In genomic region chr9:60919936-60920672, GRCm38 (mm10) we compare ENCODE assay signal across 12 mouse cellular contexts.
A peak's percentile ranks its signal among the peaks of the same experiment; 100 is the strongest.
DNase-seq lines count a peak whose midpoint lies in the region; ATAC-seq and TF ChIP-seq lines count a peak whose summit lies in the region.
"Had no signal": no experiment of that assay in that cellular context is flagged by ENCODE, and none has a peak within 500 bp of the region (broad histone marks: within the 10 kb centered on the region; RNA-seq: fewer than 3 reads in every experiment).

No protein-coding gene starts in this region.

- no peak for ATAC-seq in kidney, postnatal 0 days (replicated peaks; ENCODE audit: low FRiP score, low read depth)
- ATAC-seq in kidney, embryonic 14.5 days (ENCODE audit: low FRiP score, low TSS enrichment) = no peak
- ATAC-seq in embryonic facial prominence, embryonic 13.5 days (ENCODE audit: insufficient number of reproducible peaks, insufficient read depth, low FRiP score, low TSS enrichment, low read depth) = no peak
- ATAC-seq: liver, embryonic 12.5 days had no signal

- H3K27me3 ChIP-seq in kidney, postnatal 0 days (ENCODE audit: insufficient read depth, low read length) = no peaks in the 10 kb centered on the region
- H3K27me3 ChIP-seq in kidney, embryonic 14.5 days (ENCODE audit: control insufficient read depth, insufficient read depth, low read length) = no peaks in the 10 kb centered on the region
- H3K27me3 ChIP-seq in embryonic facial prominence, embryonic 13.5 days = no peaks in the 10 kb centered on the region
- 0 out of 2 replicates have a peak, but pooled peaks cover 6% of the 10 kb centered on the region for H3K27me3 ChIP-seq in limb, embryonic 10.5 days (ENCODE audit: low read depth, poor library complexity, severe bottlenecking)
- H3K27me3 ChIP-seq: hindbrain, embryonic 12.5 days had no signal

- H3K27ac ChIP-seq in kidney, postnatal 0 days = peak overlapping the region; percentile 16; the same call in 1 of the 2 replicates
- H3K27ac ChIP-seq in kidney, embryonic 14.5 days (ENCODE audit: low read depth, low read length) = no peak overlapping the region
- peak overlapping the region; percentile 60 for H3K27ac ChIP-seq in embryonic facial prominence, embryonic 13.5 days
- H3K27ac ChIP-seq in limb, embryonic 10.5 days = peak overlapping the region; percentile 32; the same call in 1 of the 2 replicates
- H3K27ac ChIP-seq: hindbrain, embryonic 12.5 days; liver, embryonic 12.5 days had no signal

- H3K4me3 ChIP-seq in kidney, postnatal 0 days (replicated peaks; ENCODE audit: low read depth, low read length) = no peak overlapping the region
- no peak overlapping the region for H3K4me3 ChIP-seq in kidney, embryonic 14.5 days (ENCODE audit: low read length)
- H3K4me3 ChIP-seq in embryonic facial prominence, embryonic 13.5 days = no peak overlapping the region
- no peak overlapping the region for H3K4me3 ChIP-seq in limb, embryonic 10.5 days
- H3K4me3 ChIP-seq: hindbrain, embryonic 12.5 days; liver, embryonic 12.5 days; megakaryocyte, embryonic 14.5 days had no signal

- no peak overlapping the region for H3K9ac ChIP-seq in kidney, postnatal 0 days (ENCODE audit: low read depth, low read length)
- H3K9ac ChIP-seq in kidney, embryonic 14.5 days (ENCODE audit: low read depth, low read length) = no peak overlapping the region
- H3K9ac ChIP-seq in embryonic facial prominence, embryonic 13.5 days = 0 out of 2 replicates have a peak overlapping the region, but pooled peaks have one; percentile 46
- H3K9ac ChIP-seq: hindbrain, embryonic 12.5 days; liver, embryonic 12.5 days had no signal

- no peak for TF ChIP-seq CTCF in kidney, postnatal 0 days (IDR thresholded peaks at IDR 0.05; ENCODE audit: low read depth)

- H3K9me3 ChIP-seq in kidney, postnatal 0 days (replicated peaks; ENCODE audit: low read length) = no peaks in the 10 kb centered on the region
- no peaks in the 10 kb centered on the region for H3K9me3 ChIP-seq in kidney, embryonic 14.5 days (ENCODE audit: control insufficient read depth, low read length)
- no peaks in the 10 kb centered on the region for H3K9me3 ChIP-seq in embryonic facial prominence, embryonic 13.5 days
- H3K9me3 ChIP-seq in limb, embryonic 10.5 days (replicated peaks) = no peaks in the 10 kb centered on the region
- H3K9me3 ChIP-seq: hindbrain, embryonic 12.5 days; liver, embryonic 12.5 days; megakaryocyte, embryonic 14.5 days had no signal

- peaks cover 8% of the 10 kb centered on the region for H3K4me1 ChIP-seq in kidney, postnatal 0 days (replicated peaks; ENCODE audit: insufficient read depth, low read length)
- H3K4me1 ChIP-seq in kidney, embryonic 14.5 days (ENCODE audit: control insufficient read depth, insufficient read depth, low read length) = peaks cover 7% of the 10 kb centered on the region
- peaks cover 30% of the 10 kb centered on the region for H3K4me1 ChIP-seq in embryonic facial prominence, embryonic 13.5 days
- peaks cover 25% of the 10 kb centered on the region for H3K4me1 ChIP-seq in limb, embryonic 10.5 days
- H3K4me1 ChIP-seq: liver, embryonic 12.5 days had no signal

- 39% methylated on average over 8 of the region's 8 CpGs for WGBS in kidney, postnatal 0 days
- 38% methylated on average over 8 of the region's 8 CpGs for WGBS in kidney, embryonic 14.5 days
- WGBS in embryonic facial prominence, embryonic 13.5 days = 24% methylated on average over 8 of the region's 8 CpGs
- 71% methylated on average over 8 of the region's 8 CpGs for WGBS in limb, embryonic 10.5 days

- no peaks in the 10 kb centered on the region for H3K36me3 ChIP-seq in kidney, postnatal 0 days (ENCODE audit: insufficient read depth, low read length)
- H3K36me3 ChIP-seq in kidney, embryonic 14.5 days (ENCODE audit: control insufficient read depth, insufficient read depth, low read length) = no peaks in the 10 kb centered on the region
- H3K36me3 ChIP-seq in embryonic facial prominence, embryonic 13.5 days = no peaks in the 10 kb centered on the region
- no peaks in the 10 kb centered on the region for H3K36me3 ChIP-seq in limb, embryonic 10.5 days
- H3K36me3 ChIP-seq: hindbrain, embryonic 12.5 days; liver, embryonic 12.5 days had no signal

- DNase-seq in kidney, postnatal 0 days (ENCODE audit: low spot score) = peak; percentile 39
- DNase-seq in adipocyte (ENCODE audit: low spot score) = peak; percentile 78
- no peak for DNase-seq in limb, embryonic 10.5 days (ENCODE audit: low spot score)
- no peak for DNase-seq in adrenal gland, postnatal 10 days
- no peak for DNase-seq in right cerebral cortex, adult 18-20 months
- DNase-seq: cerebellum, postnatal 25 days; thymus, postnatal 25 days had no signal

- 0 out of 2 replicates have a peak overlapping the region, but pooled peaks have one; percentile 10 for H3K4me2 ChIP-seq in kidney, postnatal 0 days (ENCODE audit: low read length)
- H3K4me2 ChIP-seq in kidney, embryonic 14.5 days (replicated peaks; ENCODE audit: low read depth, low read length) = no peak overlapping the region
- 0 out of 2 replicates have a peak overlapping the region, but pooled peaks have one; percentile 5 for H3K4me2 ChIP-seq in embryonic facial prominence, embryonic 13.5 days
- H3K4me2 ChIP-seq: hindbrain, embryonic 12.5 days; liver, embryonic 12.5 days had no signal

Comparison
In these comparisons a context has a peak if more than half of its experiments do, and no peak if none do; other contexts are left out.
1. DNase-seq: peak in kidney, postnatal 0 days (single experiment) and adipocyte (single experiment); none in limb, embryonic 10.5 days (single experiment), adrenal gland, postnatal 10 days (single experiment) and right cerebral cortex, adult 18-20 months (single experiment).